8 mouse cellular contexts compared by ENCODE assay signal in genomic region chr12:33958241-33959194, GRCm38 (mm10). TPM values are rescaled to one million over a fixed set of nuclear protein-coding genes. Genes with fewer than 3 reads are reported as not detected.
A peak's percentile ranks its signal among the peaks of the same experiment; 100 is the strongest.
DNase-seq lines count a peak whose midpoint lies in the region; ATAC-seq and TF ChIP-seq lines count a peak whose summit lies in the region.

No protein-coding gene starts in this region.

- H3K36me3 ChIP-seq in heart, embryonic 12.5 days = no peaks in the 10 kb centered on the region
- peaks cover 21% of the 10 kb centered on the region for H3K36me3 ChIP-seq in limb, embryonic 14.5 days (ENCODE audit: control insufficient read depth, insufficient read depth, low read length)
- H3K36me3 ChIP-seq in small intestine, adult 2 months (ENCODE audit: control insufficient read depth, insufficient read depth, low read length) = no peaks in the 10 kb centered on the region

- peak overlapping the region; percentile 89 for H3K4me2 ChIP-seq in heart, embryonic 12.5 days
- peak overlapping the region; percentile 72 for H3K4me2 ChIP-seq in limb, embryonic 14.5 days (replicated peaks; ENCODE audit: low read depth, low read length, severe bottlenecking)

- ATAC-seq in heart, embryonic 12.5 days (ENCODE audit: insufficient number of reproducible peaks, low FRiP score) = 0 out of 2 replicates have a peak, but pooled peaks have one; percentile 29
- ATAC-seq in limb, embryonic 14.5 days (ENCODE audit: low FRiP score, low read depth) = no peak; the same call in 1 of the 2 replicates

- no peak for TF ChIP-seq POLR2A in limb, embryonic 14.5 days (IDR thresholded peaks at IDR 0.05; ENCODE audit: borderline replicate concordance, extremely low read depth, insufficient read depth, insufficient read length)
- no peak for TF ChIP-seq POLR2A in small intestine, adult 2 months (IDR thresholded peaks at IDR 0.05; ENCODE audit: low read depth, low read length)

- H3K27ac ChIP-seq in heart, embryonic 12.5 days (ENCODE audit: poor library complexity, severe bottlenecking) = peak overlapping the region; percentile 81
- peak overlapping the region; percentile 99 for H3K27ac ChIP-seq in limb, embryonic 14.5 days (replicated peaks; ENCODE audit: low read depth, low read length)
- H3K27ac ChIP-seq in small intestine, adult 2 months (ENCODE audit: insufficient read depth, low read depth, low read length) = no peak overlapping the region

- H3K4me3 ChIP-seq in heart, embryonic 12.5 days = peak overlapping the region; percentile 69
- H3K4me3 ChIP-seq in limb, embryonic 14.5 days (replicated peaks; ENCODE audit: low read length) = peak overlapping the region; percentile 93
- peak overlapping the region; percentile 63 for H3K4me3 ChIP-seq in small intestine, adult 2 months (ENCODE audit: low read depth, low read length)

- H3K27me3 ChIP-seq in heart, embryonic 12.5 days (replicated peaks) = peaks cover 63% of the 10 kb centered on the region
- H3K27me3 ChIP-seq in limb, embryonic 14.5 days (ENCODE audit: control insufficient read depth, insufficient read depth, low read length) = no peaks in the 10 kb centered on the region; the same call in 1 of the 2 replicates
- H3K27me3 ChIP-seq in small intestine, adult 2 months (ENCODE audit: control insufficient read depth, insufficient read depth, low read length) = peaks cover 38% of the 10 kb centered on the region

- DNase-seq in cerebellum, postnatal 25 days = peak; percentile 14 to 35
- DNase-seq in cerebellum, adult 11-12 months = no peak
- DNase-seq in urinary bladder, adult 2 months (ENCODE audit: low spot score) = peak; percentile 31
- DNase-seq in urinary bladder, postnatal 10 days (ENCODE audit: low spot score) = no peak
- no peak for DNase-seq in limb, embryonic 14.5 days (ENCODE audit: low spot score)
- no peak for DNase-seq in MN1 (ENCODE audit: low spot score)

- no peak for TF ChIP-seq CTCF in small intestine, adult 2 months (IDR thresholded peaks at IDR 0.05; ENCODE audit: extremely low read depth, insufficient read length, insufficient replicate concordance, low read depth, low read length)

- WGBS in heart, embryonic 12.5 days = under 1% methylated on average over 51 of the region's 56 CpGs
- WGBS in limb, embryonic 14.5 days = under 1% methylated on average over 32 of the region's 56 CpGs
- WGBS in small intestine, adult 2 months = 4% methylated on average over 56 of the region's 56 CpGs

- no peaks in the 10 kb centered on the region for H3K9me3 ChIP-seq in heart, embryonic 12.5 days (replicated peaks)
- no peaks in the 10 kb centered on the region for H3K9me3 ChIP-seq in limb, embryonic 14.5 days (ENCODE audit: control insufficient read depth, low read length)

- H3K4me1 ChIP-seq in heart, embryonic 12.5 days (replicated peaks) = peaks cover 22% of the 10 kb centered on the region; the same call in 1 of the 2 replicates
- peaks cover 4% of the 10 kb centered on the region; the same call in 1 of the 2 replicates for H3K4me1 ChIP-seq in limb, embryonic 14.5 days (ENCODE audit: control insufficient read depth, insufficient read depth, low read length)
- H3K4me1 ChIP-seq in small intestine, adult 2 months (ENCODE audit: control insufficient read depth, insufficient read depth, insufficient read length, low read length) = peaks cover 3% of the 10 kb centered on the region; the same call in 1 of the 2 replicates

- H3K9ac ChIP-seq in heart, embryonic 12.5 days = peak overlapping the region; percentile 87
- peak overlapping the region; percentile 99 for H3K9ac ChIP-seq in limb, embryonic 14.5 days (ENCODE audit: low read depth, low read length, severe bottlenecking)

RNA-seq across cellular contexts. Expression of gene Twist1, which starts 1.0 kb away (rescaled TPM):
- 9.7 and 10.0 TPM in 2 replicates for polyA plus RNA-seq in urinary bladder, adult 2 months (2012; rRNA removed)
- 16.1 and 16.6 TPM in 2 replicates for polyA plus RNA-seq in heart, embryonic 12.5 days (2016; fragmentation: Nextera tagmentation; extraction: Ambion mirVana)
- polyA plus RNA-seq in limb, embryonic 14.5 days (2012; rRNA removed) = 259 and 340 TPM in 2 replicates
- polyA plus RNA-seq in limb, embryonic 14.5 days (2014; fragmentation: Nextera tagmentation; extraction: Ambion mirVana) = 69.7 and 82.4 TPM in 2 replicates
- 0.37 and 4.0 TPM in 2 replicates for polyA plus RNA-seq in small intestine, adult 2 months (2012; rRNA removed)

RNA-seq across cellular contexts. Expression of gene Ferd3l, which starts 30.3 kb away (rescaled TPM):
- not detected in 2 replicates for polyA plus RNA-seq in urinary bladder, adult 2 months (2012; rRNA removed)
- polyA plus RNA-seq in heart, embryonic 12.5 days (2016; fragmentation: Nextera tagmentation; extraction: Ambion mirVana) = not detected in 2 replicates
- polyA plus RNA-seq in limb, embryonic 14.5 days (2012; rRNA removed) = not detected in 2 replicates
- not detected in 2 replicates for polyA plus RNA-seq in limb, embryonic 14.5 days (2014; fragmentation: Nextera tagmentation; extraction: Ambion mirVana)
- not detected in 2 replicates for polyA plus RNA-seq in small intestine, adult 2 months (2012; rRNA removed)

Comparison
In these comparisons a context has a peak if more than half of its experiments do, and no peak if none do; other contexts are left out.
1. DNase-seq: peak in cerebellum, postnatal 25 days (2 of 2) and urinary bladder, adult 2 months (single experiment); none in cerebellum, adult 11-12 months (single experiment), urinary bladder, postnatal 10 days (single experiment), limb, embryonic 14.5 days (single experiment) and MN1 (single experiment).
2. Peak in every context shown above with its lines, with median percentiles within 50 percentile points of each other: H3K4me3 ChIP-seq.